Mouse (Mus musculus) E14TG2a.4 (cell line): ENCODE measurements around the gene Egfr.

Source experiments
- CTCF ChIP-seq: conservative IDR thresholded peaks from 2 replicates; pipeline ENCODE4 v1.5.1; 2014; ENCODE audit warnings: low read length
- NANOG ChIP-seq: IDR thresholded peaks from 2 replicates; pipeline ENCODE4 v1.6.1; 2014; ENCODE audit warnings: borderline replicate concordance, low read length, mixed read lengths

- TF ChIP-seq CTCF (no peak), NANOG (no peak)
Observed at GRCm38 (mm10) chr11:16703221-16703620, 48.8 kb upstream of the Egfr start.
